Comparison of ENCODE assay signal across 8 mouse cellular contexts in the genomic region with DNA sequence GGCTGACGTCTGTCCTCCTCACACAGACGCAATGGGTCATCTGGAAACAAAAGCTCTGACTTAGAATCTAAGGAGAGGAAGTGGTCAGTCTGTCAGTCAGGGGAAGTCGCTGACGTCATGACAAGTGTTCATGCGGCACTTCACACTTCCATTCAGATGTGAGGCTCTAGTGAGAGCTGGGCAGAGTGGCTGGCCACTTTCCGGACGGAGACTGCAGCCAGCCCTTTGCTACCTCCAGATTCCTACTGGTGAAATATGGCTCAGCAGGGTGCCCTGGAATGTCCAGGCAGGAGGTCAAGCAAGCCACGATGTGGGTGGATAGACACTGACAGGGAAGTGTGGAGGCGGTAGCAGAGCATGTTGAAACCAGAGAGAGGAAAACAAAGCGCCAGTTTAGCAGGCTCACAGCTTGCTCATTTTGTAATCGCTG.
DNase-seq lines count a peak whose midpoint lies in the region; ATAC-seq lines count a peak whose summit lies in the region.

No protein-coding gene starts in this region.

- no peak for ATAC-seq in erythroid progenitor cell, adult 5-6 weeks (replicated peaks; ENCODE audit: low FRiP score, poor library complexity, severe bottlenecking)

- DNase-seq in adrenal gland, adult (ENCODE audit: inconsistent age in 2 of 2, low spot score in 1 of 2): peak; percentile 33 to 64
- DNase-seq in adrenal gland, postnatal 4 days (ENCODE audit: low spot score in 2 of 2): no peak
- peak; percentile 31 for DNase-seq in adrenal gland, adult 8-10 months
- peak; percentile 58 for DNase-seq in kidney, adult 11 months
- peak; percentile 24 for DNase-seq in lung, postnatal 14 days
- DNase-seq in thymus, postnatal 36 days: no peak
- no peak for DNase-seq in frontal cortex, postnatal 14 days (ENCODE audit: low spot score in 2 of 2)

Comparison
In these comparisons a context has a peak if more than half of its experiments do, and no peak if none do; other contexts are left out.
1. DNase-seq: peak in adrenal gland, adult (2 of 2), adrenal gland, adult 8-10 months (single experiment), kidney, adult 11 months (single experiment) and lung, postnatal 14 days (single experiment); none in adrenal gland, postnatal 4 days (0 of 2), thymus, postnatal 36 days (0 of 2) and frontal cortex, postnatal 14 days (0 of 2).